Comparison of ENCODE assay signal across 8 mouse cellular contexts in the genomic region with DNA sequence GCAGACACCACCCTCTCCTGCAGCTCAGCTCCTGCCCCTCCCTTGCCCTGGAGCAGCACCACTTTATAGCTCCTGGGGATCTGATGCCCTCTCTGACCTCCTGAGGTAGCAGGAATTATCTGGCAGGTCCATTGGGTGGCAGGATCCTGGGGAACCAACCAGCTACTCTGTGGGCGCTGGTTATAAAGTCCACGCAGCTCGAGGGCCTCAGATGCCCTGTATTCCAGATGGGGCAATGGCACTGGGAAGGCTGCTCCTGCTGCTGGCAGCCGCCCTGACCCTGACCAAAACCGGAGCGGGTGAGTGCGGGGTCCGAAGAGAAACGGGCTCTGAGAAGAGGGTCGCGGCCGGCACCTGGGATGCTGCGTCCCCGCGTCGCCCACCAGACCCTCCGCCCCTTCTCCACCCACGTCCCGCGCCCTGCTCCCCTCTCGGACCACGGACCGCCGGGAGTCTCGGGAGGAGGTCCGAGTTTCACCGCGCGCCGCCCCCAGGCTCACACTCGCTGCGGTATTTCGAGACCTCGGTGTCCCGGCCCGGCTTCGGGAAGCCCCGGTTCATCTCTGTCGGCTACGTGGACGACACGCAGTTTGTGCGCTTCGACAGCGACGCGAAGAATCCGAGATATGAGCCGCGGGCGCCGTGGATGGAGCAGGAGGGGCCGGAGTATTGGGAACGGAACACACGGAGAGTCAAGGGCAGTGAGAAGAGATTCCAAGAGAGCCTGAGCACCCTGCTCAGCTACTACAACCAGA. TPM values are rescaled to one million over a fixed set of nuclear protein-coding genes. Genes with fewer than 3 reads are reported as not detected.
DNase-seq lines count a peak whose midpoint lies in the region; ATAC-seq and TF ChIP-seq lines count a peak whose summit lies in the region.

A gene (plus strand): TSS at position 79 of the 755 bp plus-strand sequence.

- H3K4me3 ChIP-seq in forebrain, embryonic 11.5 days (ENCODE audit: low read depth, low read length), result peak within 1 kb of the TSS; percentile 30
- H3K4me3 ChIP-seq in limb, embryonic 14.5 days (replicated peaks; ENCODE audit: low read length), result peak within 1 kb of the TSS; percentile 30

- H3K4me1 ChIP-seq in forebrain, embryonic 11.5 days (replicated peaks; ENCODE audit: control insufficient read depth, insufficient read depth, low read length), result peaks cover 7% of the 10 kb centered on the region; the same call in 1 of the 2 replicates
- H3K4me1 ChIP-seq in limb, embryonic 14.5 days (ENCODE audit: control insufficient read depth, insufficient read depth, low read length), result no peaks in the 10 kb centered on the region

- WGBS in forebrain, embryonic 11.5 days, result 2% methylated on average over 55 of the region's 55 CpGs
- WGBS in limb, embryonic 14.5 days, result 4% methylated on average over 39 of the region's 55 CpGs

- H3K27me3 ChIP-seq in forebrain, embryonic 11.5 days (ENCODE audit: control insufficient read depth, insufficient read depth, low read length), result peaks cover 18% of the 10 kb centered on the region
- H3K27me3 ChIP-seq in limb, embryonic 14.5 days (ENCODE audit: control insufficient read depth, insufficient read depth, low read length), result peaks cover 15% of the 10 kb centered on the region
- H3K27me3 ChIP-seq in splenic B cell, adult 2 months (ENCODE audit: control insufficient read depth, insufficient read depth, low read length, poor library complexity, severe bottlenecking), result no peaks in the 10 kb centered on the region

- peak within 1 kb of the TSS; percentile 61 for H3K4me2 ChIP-seq in forebrain, embryonic 11.5 days (ENCODE audit: low read depth, low read length, severe bottlenecking)
- H3K4me2 ChIP-seq in limb, embryonic 14.5 days (replicated peaks; ENCODE audit: low read depth, low read length, severe bottlenecking), result peak within 1 kb of the TSS; percentile 52

- no peak within 1 kb of the TSS for H3K27ac ChIP-seq in forebrain, embryonic 11.5 days (ENCODE audit: low read depth, low read length)
- no peak within 1 kb of the TSS for H3K27ac ChIP-seq in limb, embryonic 14.5 days (replicated peaks; ENCODE audit: low read depth, low read length)

- no peaks in the 10 kb centered on the region for H3K36me3 ChIP-seq in forebrain, embryonic 11.5 days (ENCODE audit: control insufficient read depth, insufficient read depth, low read length)
- no peaks in the 10 kb centered on the region for H3K36me3 ChIP-seq in limb, embryonic 14.5 days (ENCODE audit: control insufficient read depth, insufficient read depth, low read length)
- H3K36me3 ChIP-seq in splenic B cell, adult 2 months (ENCODE audit: control insufficient read depth, insufficient read depth, low read length, poor library complexity, severe bottlenecking), result no peaks in the 10 kb centered on the region

- peak within 1 kb of the TSS; percentile 16; the same call in 1 of the 2 replicates for H3K9ac ChIP-seq in forebrain, embryonic 11.5 days (ENCODE audit: low read length)
- peak within 1 kb of the TSS; percentile 43 for H3K9ac ChIP-seq in limb, embryonic 14.5 days (ENCODE audit: low read depth, low read length, severe bottlenecking)

- no peak for TF ChIP-seq POLR2A in limb, embryonic 14.5 days (IDR thresholded peaks at IDR 0.05; ENCODE audit: borderline replicate concordance, extremely low read depth, insufficient read depth, insufficient read length)

- ATAC-seq in forebrain, embryonic 11.5 days (replicated peaks; ENCODE audit: low FRiP score), result no peak
- no peak for ATAC-seq in limb, embryonic 14.5 days (ENCODE audit: low FRiP score, low read depth)

- H3K9me3 ChIP-seq in forebrain, embryonic 11.5 days (ENCODE audit: control insufficient read depth, low read length), result no peaks in the 10 kb centered on the region
- H3K9me3 ChIP-seq in limb, embryonic 14.5 days (ENCODE audit: control insufficient read depth, low read length), result no peaks in the 10 kb centered on the region

- DNase-seq in retina, postnatal 1 day, result peak; percentile 12
- no peak for DNase-seq in retina, embryonic 14.5 days (ENCODE audit: low spot score)
- DNase-seq in forebrain, embryonic 11.5 days (ENCODE audit: low spot score), result no peak
- DNase-seq in limb, embryonic 14.5 days (ENCODE audit: low spot score), result no peak
- peak; percentile 18 for DNase-seq in splenic B cell, adult 2 months (ENCODE audit: low read depth, low spot score)
- DNase-seq in right cerebral cortex, adult 2 months (ENCODE audit: low spot score in 2 of 2), result no peak
- DNase-seq in cerebellum, adult 11-12 months, result no peak
- DNase-seq in frontal cortex, postnatal 36 days (ENCODE audit: low spot score in 2 of 2), result no peak

RNA-seq across cellular contexts. Expression of the gene that starts here (rescaled TPM):
- polyA plus RNA-seq in forebrain, embryonic 11.5 days (2014; fragmentation: Nextera tagmentation; extraction: Ambion mirVana), result not detected in 2 replicates
- polyA plus RNA-seq in limb, embryonic 14.5 days (2012; rRNA removed), result 0.01 and 0.05 TPM in 2 replicates
- polyA plus RNA-seq in limb, embryonic 14.5 days (2014; fragmentation: Nextera tagmentation; extraction: Ambion mirVana), result not detected in 2 replicates

Comparison
In these comparisons a context has a peak if more than half of its experiments do, and no peak if none do; other contexts are left out.
1. DNase-seq: peak in retina, postnatal 1 day (single experiment) and splenic B cell, adult 2 months (single experiment); none in retina, embryonic 14.5 days (single experiment), forebrain, embryonic 11.5 days (single experiment), limb, embryonic 14.5 days (single experiment), right cerebral cortex, adult 2 months (0 of 2), cerebellum, adult 11-12 months (single experiment) and frontal cortex, postnatal 36 days (0 of 2).